Mouse (Mus musculus) frontal cortex, postnatal 10 days (tissue): ENCODE measurements around the gene Gm3642.
"Not testable (repeated sequence)": the region's sequence is repeated elsewhere in the genome, so short reads cannot be mapped to it uniquely, and the experiment has no call there.

Experiments used
- DNase-seq, 2 experiments: peaks; one replicate each; pipeline ENCODE4 v3.0.0; 2022; ENCODE audit warnings: low spot score in 2 of 2, mixed read lengths in 1 of 2

Gm3642 gene

DNA sequence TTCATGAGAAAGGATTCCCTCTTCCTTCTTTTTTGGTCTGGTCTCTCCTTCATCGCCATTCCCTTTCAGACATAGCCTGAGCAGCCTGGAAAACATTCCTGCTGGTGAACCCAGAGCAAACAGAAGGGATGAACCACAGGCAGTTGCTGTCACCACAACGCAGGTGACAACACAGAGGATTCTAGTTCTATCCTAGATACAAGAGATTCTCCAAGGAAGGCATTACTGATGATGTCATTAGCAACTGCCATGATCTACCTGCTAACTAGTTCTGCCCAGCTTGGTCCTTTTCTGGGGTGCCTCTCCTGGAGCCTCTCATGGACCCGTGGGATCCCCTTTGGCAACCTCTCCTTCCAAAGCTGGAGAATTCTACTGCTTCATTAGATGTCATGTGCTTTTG, at the start of gene Gm3642:
Gene Gm3642, minus strand, starts transcription at position 101 of the 400 bp plus-strand sequence.
- DNase-seq = not testable (repeated sequence)

DNA sequence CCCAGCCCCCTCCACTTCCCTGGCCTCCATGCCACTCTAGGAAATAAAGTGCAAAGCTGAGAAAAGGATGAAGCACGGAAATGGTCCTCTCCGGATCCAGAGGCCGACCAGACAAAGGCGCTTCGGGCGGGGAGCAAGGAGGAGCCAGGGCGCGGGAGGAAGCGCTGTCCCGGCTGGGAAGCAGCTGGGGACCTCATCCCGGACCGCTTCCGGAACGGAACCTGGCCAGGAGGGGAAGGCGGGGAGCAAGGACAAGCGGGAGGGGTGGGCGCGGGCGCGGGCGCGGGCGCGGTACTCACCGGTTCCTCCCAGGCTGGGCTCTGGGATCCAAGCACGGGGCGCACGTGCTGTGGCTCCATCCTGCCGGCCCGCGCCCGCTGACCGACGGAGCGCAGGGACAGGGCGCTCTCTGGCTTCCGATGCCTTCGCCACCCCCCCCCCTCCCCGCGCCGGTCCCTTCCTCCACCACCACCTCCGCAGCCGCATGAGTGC, 49.5 kb upstream of the Gm3642 start, which contains the start of gene Gm3667:
Gene Gm3667, minus strand, starts transcription at position 442 of the 492 bp plus-strand sequence.
- peak in 1 of 2 experiments; percentile 5 for DNase-seq

DNA sequence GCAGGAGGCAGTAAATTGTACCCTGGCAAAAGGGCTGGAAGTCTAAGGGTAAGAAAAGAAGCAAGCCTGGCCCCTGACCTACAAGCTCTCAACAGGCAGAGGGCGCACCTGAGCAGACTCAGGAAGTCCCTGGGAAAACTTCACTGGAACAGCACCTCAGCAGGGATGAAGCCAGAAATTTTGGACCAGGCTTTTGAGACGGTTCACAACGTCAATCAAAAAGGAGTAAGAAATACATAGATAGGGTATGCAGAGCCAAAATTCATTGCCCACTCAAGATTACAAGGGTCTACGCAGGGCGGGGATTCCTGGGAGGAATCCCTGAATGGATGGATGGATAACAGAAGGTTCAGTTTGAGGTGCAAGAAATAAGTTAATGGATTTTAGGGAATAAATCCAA, 48.7 kb upstream of the Gm3642 start:
- peak; percentile 24 to 38 for DNase-seq

DNA sequence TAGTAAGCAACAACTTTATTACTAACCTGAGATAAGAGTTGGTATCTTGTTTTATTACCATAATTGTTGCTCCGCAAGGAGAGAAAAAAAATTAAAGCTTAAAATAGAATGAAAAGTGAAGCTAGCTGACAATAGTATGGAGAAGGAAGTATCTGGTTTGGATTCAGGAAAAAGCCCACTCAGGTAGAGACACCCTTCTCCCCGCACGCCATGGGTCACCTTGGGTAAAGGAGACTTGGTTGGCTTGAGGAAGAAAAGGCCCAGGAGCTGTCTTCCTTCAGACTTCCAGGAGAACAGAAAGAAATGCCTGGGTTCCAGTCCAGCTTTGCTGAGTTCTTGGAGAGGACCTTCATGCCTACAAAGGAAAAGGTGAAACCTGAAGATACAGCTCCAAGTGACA, 16.8 kb downstream of the Gm3642 start:
- not testable (repeated sequence) for DNase-seq
